Mouse (Mus musculus) intestine, postnatal 0 days (tissue): ENCODE measurements at regions not wholly inside any gene's neighbourhood (a gene's known extent, or its start where the extent isn't known, plus 50 kb on each side); places are given as distances from the start of the nearest gene placed in this dataset.

Experiments
- ATAC-seq: fragments of 200-750 bp; cut with Nextera tagmentation; 2 replicates; pipeline ENCODE4 v1.8.0; 2017; ENCODE audit warnings: mild to moderate bottlenecking, moderate TSS enrichment, moderate library complexity
- H3K27ac ChIP-seq: fragments of 300-500 bp; sonication (generic); 2 replicates; pipeline ENCODE4 v1.5.1; 2014; ENCODE audit warnings: mild to moderate bottlenecking, low read depth, low read length, moderate library complexity
- H3K27me3 ChIP-seq: fragments of 300-500 bp; sonication (generic); replicated peaks from 2 replicates; pipeline ENCODE4 v1.6.1; 2014; ENCODE audit warnings: low read length, mixed read lengths; ENCODE audit not compliant: control insufficient read depth, insufficient read depth
- H3K36me3 ChIP-seq: fragments of 300-500 bp; sonication (generic); 2 replicates; pipeline ENCODE4 v1.6.1; 2014; ENCODE audit warnings: mild to moderate bottlenecking, moderate library complexity; ENCODE audit not compliant: control insufficient read depth, insufficient read depth
- H3K4me1 ChIP-seq: fragments of 300-500 bp; sonication (generic); replicated peaks from 2 replicates; pipeline ENCODE4 v1.6.1; 2014; ENCODE audit warnings: antibody characterized with exemption, low read length, mixed read lengths; ENCODE audit not compliant: control insufficient read depth, insufficient read depth
- H3K4me2 ChIP-seq: fragments of 300-500 bp; sonication (generic); replicated peaks from 2 replicates; pipeline ENCODE4 v1.6.1; 2014; ENCODE audit warnings: low read depth, mild to moderate bottlenecking, moderate library complexity
- H3K4me3 ChIP-seq: fragments of 300-500 bp; sonication (generic); 2 replicates; pipeline ENCODE4 v1.5.1; 2014; ENCODE audit warnings: low read depth, low read length
- H3K9ac ChIP-seq: fragments of 300-500 bp; sonication (generic); 2 replicates; pipeline ENCODE4 v1.6.1; 2014; ENCODE audit warnings: mild to moderate bottlenecking, low read depth, low read length
- H3K9me3 ChIP-seq: fragments of 300-500 bp; sonication (generic); 2 replicates; pipeline ENCODE4 v1.6.1; 2016; ENCODE audit warnings: mixed run types; ENCODE audit not compliant: control insufficient read depth
- CTCF ChIP-seq: sonication (generic); IDR thresholded peaks from 2 replicates; pipeline ENCODE4 v1.5.1; 2016; ENCODE audit warnings: low read depth, mild to moderate bottlenecking, control low read depth, antibody characterized with exemption, moderate library complexity
- WGBS: fragments of 180-500 bp; shearing (Covaris S2); extraction: QIAGEN DNeasy Blood & Tissue Kit; methylation state at CpG from one replicate; pipeline ENCODE4 v1.1.7; 2014; 5-methylcytosine and 5-hydroxymethylcytosine counted together

DNA sequence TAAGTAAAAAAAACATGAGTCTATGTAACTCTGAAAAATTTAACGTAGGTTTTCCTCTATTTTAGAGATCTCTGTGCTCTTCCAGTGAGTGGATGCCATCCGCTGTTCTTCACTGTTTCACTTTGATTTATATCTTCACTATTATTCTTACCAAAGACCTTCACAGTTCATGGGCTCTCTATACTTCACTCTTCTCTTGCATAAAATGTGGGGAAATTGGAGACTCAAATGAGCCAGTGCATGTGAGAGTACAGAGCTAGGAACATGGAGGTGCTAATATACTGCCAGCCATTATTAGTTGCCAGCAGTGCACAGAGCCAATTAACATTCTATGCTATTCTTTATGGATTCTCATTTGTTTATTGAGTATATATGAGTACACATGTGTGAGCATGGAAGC, 237.8 kb upstream of the Slit2 start:
- H3K9ac ChIP-seq: no peak overlapping the region

GRCm38 (mm10) chr5:47751907-47752306, 231.0 kb upstream of the Slit2 start:
- no peak for TF ChIP-seq CTCF
- Histone ChIP-seq H3K9ac (no peak overlapping the region), H3K27me3 (no peaks in the 10 kb centered on the region), H3K9me3 (no peaks in the 10 kb centered on the region), H3K4me2 (no peak overlapping the region), H3K4me1 (no peaks in the 10 kb centered on the region), H3K4me3 (no peak overlapping the region), H3K27ac (no peak overlapping the region), H3K36me3 (no peaks in the 10 kb centered on the region)
- peak; percentile 94 for ATAC-seq
- 20% methylated on average over 2 of the region's 2 CpGs for whole genome bisulfite sequencing

More for the DNA sequence above, 237.8 kb upstream of the Slit2 start:
- no peak for ATAC-seq
- Histone ChIP-seq H3K4me3 (no peak overlapping the region), H3K9me3 (no peaks in the 10 kb centered on the region), H3K27me3 (no peaks in the 10 kb centered on the region), H3K36me3 (no peaks in the 10 kb centered on the region), H3K27ac (no peak overlapping the region), H3K4me1 (no peaks in the 10 kb centered on the region), H3K4me2 (no peak overlapping the region)
- TF ChIP-seq CTCF: no peak
- 89% methylated on average over 2 of the region's 2 CpGs for WGBS

- Histone ChIP-seq H3K9me3 (no peaks in the 10 kb centered on the region), H3K27ac (no peak overlapping the region), H3K9ac (no peak overlapping the region), H3K4me1 (no peaks in the 10 kb centered on the region), H3K36me3 (no peaks in the 10 kb centered on the region), H3K4me3 (no peak overlapping the region), H3K4me2 (no peak overlapping the region), H3K27me3 (no peaks in the 10 kb centered on the region)
- no peak for ATAC-seq
- WGBS: 55% methylated on average over 8 of the region's 8 CpGs
- TF ChIP-seq CTCF: no peak
These were observed 210.1 kb upstream of the Slit2 start for GRCm38 (mm10) chr5:47772642-47773353.

- Histone ChIP-seq H3K9me3 (no peaks in the 10 kb centered on the region), H3K4me1 (no peaks in the 10 kb centered on the region), H3K4me3 (no peak overlapping the region), H3K4me2 (no peak overlapping the region), H3K27ac (no peak overlapping the region), H3K27me3 (no peaks in the 10 kb centered on the region), H3K9ac (no peak overlapping the region), H3K36me3 (no peaks in the 10 kb centered on the region)
- WGBS: 61% methylated on average over 3 of the region's 3 CpGs
- TF ChIP-seq CTCF: no peak
- no peak for ATAC-seq
These were observed 209.6 kb upstream of the Slit2 start for GRCm38 (mm10) chr5:47773354-47773743.

DNA sequence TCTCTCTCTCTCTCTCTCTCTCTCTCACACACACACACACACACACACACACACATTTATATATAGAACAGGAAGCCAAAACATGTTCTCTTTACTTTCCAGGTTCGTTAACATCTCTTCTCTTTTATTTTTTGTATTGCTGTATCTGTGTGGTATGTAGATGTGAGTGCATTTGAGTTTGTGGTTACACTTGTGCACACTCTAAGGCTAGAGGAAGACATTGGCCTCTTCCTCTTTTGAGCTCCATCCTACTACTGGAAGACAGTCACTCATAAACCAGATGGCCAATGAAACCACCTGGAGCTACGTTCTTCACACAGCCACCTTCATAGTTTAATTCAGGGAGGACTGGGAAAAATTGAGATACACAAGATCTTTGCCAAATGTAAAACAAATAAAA, 202.1 kb upstream of the Slit2 start:
- no peak for ATAC-seq
- H3K36me3 ChIP-seq: no peaks in the 10 kb centered on the region
- no peaks in the 10 kb centered on the region for H3K4me1 ChIP-seq
- 78% methylated on average over 2 of the region's 2 CpGs for WGBS
- no peak overlapping the region for H3K9ac ChIP-seq
- H3K27ac ChIP-seq: no peak overlapping the region
- no peak overlapping the region for H3K4me3 ChIP-seq
- H3K9me3 ChIP-seq: no peaks in the 10 kb centered on the region
- H3K27me3 ChIP-seq: no peaks in the 10 kb centered on the region
- TF ChIP-seq CTCF: no peak
- H3K4me2 ChIP-seq: no peak overlapping the region

DNA sequence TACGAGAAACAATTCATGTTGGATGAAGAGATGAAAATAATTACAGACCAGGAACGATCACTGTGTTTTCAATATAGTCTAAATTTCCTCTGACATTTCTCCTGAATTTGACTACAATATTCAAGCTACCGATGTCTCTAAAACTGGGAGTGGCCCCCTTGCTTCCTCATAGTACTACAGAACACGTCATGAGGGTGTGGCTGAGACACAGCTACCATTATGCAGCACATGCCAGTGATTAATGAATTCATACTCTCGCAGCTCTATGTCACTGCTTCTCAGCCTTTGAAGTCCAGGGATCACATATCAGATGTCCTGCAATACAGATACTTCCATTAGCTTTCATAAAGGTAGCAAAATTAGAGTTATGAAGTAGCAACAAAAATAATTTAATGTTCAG, 201.3 kb upstream of the Slit2 start:
- Histone ChIP-seq H3K36me3 (no peaks in the 10 kb centered on the region), H3K9ac (no peak overlapping the region), H3K27me3 (no peaks in the 10 kb centered on the region), H3K9me3 (no peaks in the 10 kb centered on the region), H3K4me1 (no peaks in the 10 kb centered on the region), H3K27ac (no peak overlapping the region), H3K4me2 (no peak overlapping the region), H3K4me3 (no peak overlapping the region)
- WGBS: 69% methylated on average over 5 of the region's 5 CpGs
- no peak for TF ChIP-seq CTCF
- no peak for ATAC-seq
